Mouse (Mus musculus) T-cell, adult 66 days (primary cell): ENCODE measurements around the gene Gm28171. TPM values are rescaled to one million over a fixed set of nuclear protein-coding genes. Genes with fewer than 3 reads are reported as not detected.

Experiments
- total RNA-seq, 2 experiments: library from RNA; stranded (reverse); gene quantifications; 3 replicates in 1 of 2; 4 replicates in 1 of 2; pipeline ENCODE4 v1.2.4; 2023

The Gm28171 gene
- total RNA-seq, result not detected

GRCm38 (mm10) chrY:5793095-5793494 lies at the start of gene Gm28171:
Gm28171 (plus strand) TSS chrY:5793395.

Other genes with a start within 250 kb of the Gm28171 start
- not detected for gene Gm21854, start 136.4 kb upstream of the Gm28171 start, total RNA-seq
- gene Gm20914, start 67.4 kb upstream of the Gm28171 start, total RNA-seq, result not detected
- not detected for gene Gm21778, start 149.1 kb downstream of the Gm28171 start, total RNA-seq